Mouse (Mus musculus) central nervous system, embryonic 11.5 days (tissue): ENCODE measurements around the gene Usp54. TPM values are rescaled to one million over a fixed set of nuclear protein-coding genes. Genes with fewer than 3 reads are reported as not detected.

ENCODE experiments used
- polyA plus RNA-seq: library from polyadenylated mRNA; depleted of rRNA; stranded (reverse); fragments of >200 nt; gene quantifications from 2 replicates; pipeline ENCODE4 v1.2.3, GENCODE M21; 2012; rRNA removed

Usp54 gene
- 15.9 and 20.4 TPM in 2 replicates for polyA plus RNA-seq

DNA sequence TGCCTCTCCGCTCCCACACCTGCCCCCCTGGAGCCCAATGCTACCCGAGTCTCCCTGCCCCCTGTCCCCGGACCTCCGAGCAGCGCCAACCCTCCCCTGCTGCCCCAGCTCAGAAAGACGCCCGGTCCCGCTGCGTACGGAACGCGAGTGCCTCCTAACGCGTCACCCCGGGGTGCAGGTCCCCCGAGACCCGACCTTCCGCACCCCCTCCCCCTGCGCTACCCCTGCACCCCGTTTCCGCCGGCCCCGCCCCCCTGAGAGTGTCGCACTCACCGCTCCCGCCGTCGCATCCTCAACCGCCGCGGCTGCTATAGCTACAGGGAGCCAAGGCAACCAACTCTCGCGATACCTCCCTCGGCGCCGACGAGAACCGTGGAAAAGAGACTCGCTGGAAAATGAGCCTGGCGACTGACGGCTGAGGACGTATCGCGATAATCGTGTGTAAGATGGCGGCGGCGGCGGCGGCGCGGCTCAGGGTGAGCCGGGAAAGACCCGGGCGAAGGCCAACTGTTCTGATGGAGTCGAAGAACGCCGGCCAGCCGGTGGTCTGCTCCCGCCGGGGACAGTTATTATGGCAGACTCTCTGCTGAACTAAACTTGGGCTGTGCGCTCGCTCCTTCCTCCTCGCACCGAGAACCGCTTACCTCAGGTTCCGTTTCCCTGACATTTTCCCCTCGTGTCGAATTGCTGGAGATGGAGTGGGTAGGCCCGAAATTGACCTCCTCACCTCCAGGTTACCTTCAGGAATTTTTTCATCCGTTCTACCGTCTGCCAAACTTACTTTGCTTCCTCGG lies at the start of gene Usp54:
Gene Usp54, minus strand, starts transcription at position 420 of the 794 bp plus-strand sequence.

GRCm38 (mm10) chr14:20674064-20674833 lies 33.4 kb upstream of the Usp54 start, which contains the start of gene Sec24c:
TSS of gene Sec24c (plus strand) at chr14:20674308.

DNA sequence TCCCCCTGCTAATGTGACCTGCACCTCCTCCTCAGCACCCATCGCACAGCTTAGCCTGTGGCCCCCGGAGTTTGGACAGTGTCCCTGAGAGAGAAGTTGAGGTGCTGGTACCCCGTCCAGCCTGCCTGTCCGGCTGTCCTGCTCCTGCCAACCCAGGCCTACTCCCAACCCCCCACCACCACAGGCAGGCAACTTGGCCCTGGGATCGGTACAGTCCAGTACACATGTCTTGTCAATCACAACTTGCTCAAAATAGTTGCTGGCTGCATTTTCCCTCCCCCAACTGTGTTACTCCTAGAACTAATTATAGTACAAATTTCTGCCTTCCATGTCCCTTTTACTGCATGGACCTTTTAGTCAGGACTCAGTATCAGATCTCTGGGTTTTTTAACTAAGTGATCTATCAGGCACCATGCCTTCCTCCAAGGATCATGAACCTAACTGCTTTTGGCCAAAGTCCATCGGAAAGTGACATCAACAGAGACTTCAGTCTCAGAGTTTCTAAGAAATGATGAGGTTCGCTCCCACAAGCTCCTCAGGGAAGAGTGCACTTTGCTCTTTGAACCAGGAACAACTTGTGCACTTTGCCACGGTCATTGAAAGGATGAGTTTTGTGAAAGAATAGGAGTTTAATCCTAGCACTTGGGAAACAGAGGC lies 27.4 kb upstream of the Usp54 start, which contains the start of gene Synpo2l:
Gene Synpo2l, minus strand, starts transcription at position 201 of the 657 bp plus-strand sequence.

DNA sequence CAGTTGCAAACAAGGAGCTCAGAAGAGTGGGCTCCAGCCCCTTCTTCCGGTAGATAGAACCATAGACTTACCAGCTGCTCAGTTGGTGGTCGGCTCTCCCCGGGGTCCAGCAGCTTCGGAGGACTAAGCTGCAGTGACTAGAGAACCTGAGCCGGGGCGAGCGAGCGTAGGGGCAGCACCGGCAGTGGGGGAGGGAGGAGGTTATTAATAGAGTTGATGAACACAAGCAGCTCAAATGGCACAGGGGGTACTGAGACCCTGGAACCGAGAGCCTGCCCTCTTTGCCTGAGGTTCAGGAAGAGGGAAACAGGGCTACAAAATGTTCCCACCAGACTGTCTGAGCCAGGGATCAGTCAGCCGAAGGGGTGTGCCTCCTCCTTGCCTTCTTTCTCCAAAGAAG lies 15.5 kb upstream of the Usp54 start, which contains the start of gene Myoz1:
Gene Myoz1, minus strand, starts transcription at position 180 of the 400 bp plus-strand sequence.

GRCm38 (mm10) chr14:20546415-20546814 lies 94.4 kb downstream of the Usp54 start, which contains the start of gene Ppp3cb:
TSS of gene Ppp3cb (minus strand) at chr14:20546573.

Other genes with a start within 250 kb of the Usp54 start
- gene Mrps16, start 247.4 kb downstream of the Usp54 start, polyA plus RNA-seq = 42.7 and 49.8 TPM in 2 replicates
- 0.31 and 0.43 TPM in 2 replicates for gene Cfap70, start 188.8 kb downstream of the Usp54 start, polyA plus RNA-seq
- 14.3 and 27.8 TPM in 2 replicates for gene Anxa7, start 160.9 kb downstream of the Usp54 start, polyA plus RNA-seq
- 4.0 and 4.6 TPM in 2 replicates for gene Mss51, start 144.2 kb downstream of the Usp54 start, polyA plus RNA-seq
- 66.8 and 96.5 TPM in 2 replicates for gene Ppp3cb, start 94.5 kb downstream of the Usp54 start, polyA plus RNA-seq
- 0.24 and 1.3 TPM in 2 replicates for gene Myoz1, start 15.5 kb upstream of the Usp54 start, polyA plus RNA-seq
- gene Synpo2l, start 27.3 kb upstream of the Usp54 start, polyA plus RNA-seq = 1.2 and 6.3 TPM in 2 replicates
- gene Sec24c, start 33.2 kb upstream of the Usp54 start, polyA plus RNA-seq = 89.9 and 120 TPM in 2 replicates
- 10.3 and 16.4 TPM in 2 replicates for gene Fut11, start 53.9 kb upstream of the Usp54 start, polyA plus RNA-seq
- gene Chchd1, start 61.9 kb upstream of the Usp54 start, polyA plus RNA-seq = 167 and 168 TPM in 2 replicates
- gene Zswim8, start 66.5 kb upstream of the Usp54 start, polyA plus RNA-seq = 90.5 and 156 TPM in 2 replicates
- gene Ndst2, start 93.5 kb upstream of the Usp54 start, polyA plus RNA-seq = 24.6 and 40.4 TPM in 2 replicates
- 33.2 and 54.0 TPM in 2 replicates for gene Camk2g, start 153.0 kb upstream of the Usp54 start, polyA plus RNA-seq
- gene Plau, start 195.6 kb upstream of the Usp54 start, polyA plus RNA-seq = 2.4 and 4.7 TPM in 2 replicates